Mouse (Mus musculus) brain, embryonic 14.5 days (tissue): ENCODE results near the gene Clec2l.

Source experiments
- CTCF ChIP-seq: fragments of 200-500 bp; IDR thresholded peaks from 2 replicates; pipeline ENCODE4 v1.5.1; 2012; ENCODE audit warnings: inconsistent platforms, mild to moderate bottlenecking, moderate library complexity, borderline replicate concordance; ENCODE audit not compliant: insufficient read depth, insufficient read length; ENCODE audit errors: extremely low read depth
- POLR2A ChIP-seq: fragments of 200-500 bp; IDR thresholded peaks from 2 replicates; pipeline ENCODE4 v1.6.1; 2012; ENCODE audit warnings: mild to moderate bottlenecking, inconsistent platforms, borderline replicate concordance; ENCODE audit not compliant: poor library complexity, insufficient read depth, insufficient read length, severe bottlenecking; ENCODE audit errors: extremely low read depth

DNA sequence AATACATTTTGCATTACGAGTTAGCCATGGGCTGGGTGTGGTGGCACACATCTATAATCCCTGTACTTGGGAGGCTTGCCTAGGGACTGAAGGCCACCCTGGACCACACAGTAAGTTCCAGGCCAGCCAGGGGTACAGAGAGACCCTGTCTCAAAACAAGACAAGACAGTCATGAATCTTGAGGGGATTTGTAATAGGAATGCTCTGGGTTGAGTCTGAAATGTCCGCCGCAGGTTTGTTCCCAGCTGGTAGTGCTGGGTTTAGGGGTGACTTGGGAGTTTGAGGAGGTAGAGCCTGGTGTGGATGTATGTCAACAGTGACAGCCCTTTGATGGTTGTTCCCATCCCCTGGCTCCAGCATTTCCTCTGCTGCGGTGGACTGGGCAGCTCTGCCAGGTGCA is 35.8 kb upstream of the Clec2l start:
- TF ChIP-seq CTCF (no peak), POLR2A (no peak)
